Mouse (Mus musculus) ES-E14 (cell line): ENCODE measurements at regions not wholly inside any gene's neighbourhood (a gene's known extent, or its start where the extent isn't known, plus 50 kb on each side); places are given as distances from the start of the nearest gene placed in this dataset.

ENCODE experiments used
- DNase-seq: peaks from one replicate; pipeline ENCODE4 v3.0.0-alpha.2; 2013; ENCODE audit warnings: low read depth, low spot score
- H3K27ac ChIP-seq: 2 replicates; pipeline ENCODE4 v1.5.1; 2012; ENCODE audit warnings: low read depth, mild to moderate bottlenecking, low read length, moderate library complexity, mixed read lengths; ENCODE audit not compliant: poor library complexity, insufficient read depth, severe bottlenecking
- H3K36me3 ChIP-seq: 2 replicates; pipeline ENCODE4 v1.6.1; 2012; ENCODE audit warnings: mild to moderate bottlenecking, low read length, moderate library complexity, mixed read lengths; ENCODE audit not compliant: control insufficient read depth, poor library complexity, insufficient read depth, severe bottlenecking
- H3K4me1 ChIP-seq, 2 experiments: fragments of 150-350 bp in 1 of 2; sonication (generic) in 1 of 2; 2 replicates each; pipeline ENCODE4 v1.6.1; 2012; ENCODE audit warnings: low read length in 2 of 2, mild to moderate bottlenecking in 1 of 2, mixed read lengths in 1 of 2; ENCODE audit not compliant: control insufficient read depth in 2 of 2, insufficient read depth in 2 of 2, poor library complexity in 1 of 2
- H3K4me3 ChIP-seq, 2 experiments: fragments of 150-350 bp in 1 of 2; sonication (generic) in 1 of 2; 2 replicates each; pipeline ENCODE4 v1.5.1; 2012; ENCODE audit warnings: low read length in 2 of 2, low read depth in 1 of 2, mild to moderate bottlenecking in 1 of 2, mixed read lengths in 1 of 2; ENCODE audit not compliant: insufficient read depth in 1 of 2, poor library complexity in 1 of 2, severe bottlenecking in 1 of 2
- H3K9ac ChIP-seq: 2 replicates; pipeline ENCODE4 v1.6.1; 2012; ENCODE audit warnings: low read depth, mild to moderate bottlenecking, low read length, mixed read lengths; ENCODE audit not compliant: poor library complexity, insufficient read depth, severe bottlenecking
- H3K9me3 ChIP-seq: fragments of 150-350 bp; sonication (generic); 2 replicates; pipeline ENCODE4 v1.6.1; 2012; ENCODE audit warnings: low read depth, mild to moderate bottlenecking, low read length; ENCODE audit not compliant: control insufficient read depth, insufficient read depth
- CHD2 ChIP-seq: IDR thresholded peaks from 2 replicates; pipeline ENCODE4 v1.6.1; 2014; ENCODE audit warnings: mild to moderate bottlenecking, low read depth, low read length, inconsistent platforms
- HCFC1 ChIP-seq: IDR thresholded peaks from 2 replicates; pipeline ENCODE4 v1.6.1; 2012; ENCODE audit warnings: low read length, inconsistent platforms, borderline replicate concordance; ENCODE audit not compliant: insufficient read depth
- MAFK ChIP-seq: IDR thresholded peaks from 2 replicates; pipeline ENCODE4 v1.6.1; 2014; ENCODE audit warnings: mild to moderate bottlenecking, low read depth, low read length, inconsistent platforms; ENCODE audit not compliant: insufficient read depth
- ZC3H11A ChIP-seq: IDR thresholded peaks from 2 replicates; pipeline ENCODE4 v1.6.1; 2012; ENCODE audit warnings: low read depth, mild to moderate bottlenecking, inconsistent platforms, low read length, borderline replicate concordance
- ZNF384 ChIP-seq: IDR thresholded peaks from 2 replicates; pipeline ENCODE4 v1.6.1; 2012; ENCODE audit warnings: low read depth, low read length, inconsistent platforms
- in situ Hi-C, 2 experiments: fragments of 600-800 bp; cut with MboI; formaldehyde crosslinking; loops; one replicate each; pipeline ENCODE4 v1.15.1; 2025; ENCODE audit warnings: low sequenced_read_pairs in 2 of 2, inconsistent platforms in 1 of 2; ENCODE audit not compliant: unreplicated experiment in 2 of 2

DNA sequence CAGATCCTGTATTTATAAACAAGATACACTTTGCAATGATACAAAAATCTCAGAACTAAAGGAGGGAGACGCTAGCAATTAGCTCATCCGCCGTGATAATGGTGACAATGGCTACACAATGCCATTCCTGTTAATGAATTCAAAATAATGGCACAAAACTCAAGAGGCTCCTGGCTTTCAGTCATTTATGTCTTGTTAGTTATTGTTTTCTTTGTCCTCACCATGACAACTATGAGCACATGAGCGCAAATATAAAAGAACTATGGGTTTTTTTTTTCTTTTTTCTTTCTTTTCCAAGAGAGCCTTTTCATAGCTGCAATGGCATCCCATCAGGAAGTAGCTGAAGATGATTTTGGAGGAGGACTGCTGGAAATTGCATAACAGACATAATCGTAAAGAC is 194.2 kb downstream of the Cog6 start:
- H3K9me3 ChIP-seq: no peaks in the 10 kb centered on the region
- no peaks in the 10 kb centered on the region for H3K4me1 ChIP-seq
- H3K9ac ChIP-seq: no peak overlapping the region
- no peak for DNase-seq
- no peak overlapping the region for H3K4me3 ChIP-seq
- TF ChIP-seq CHD2 (no peak), ZNF384 (no peak), HCFC1 (no peak), ZC3H11A (no peak), MAFK (no peak)
- H3K36me3 ChIP-seq: no peaks in the 10 kb centered on the region
- in situ Hi-C loops: no loop called here
- H3K27ac ChIP-seq: no peak overlapping the region

DNA sequence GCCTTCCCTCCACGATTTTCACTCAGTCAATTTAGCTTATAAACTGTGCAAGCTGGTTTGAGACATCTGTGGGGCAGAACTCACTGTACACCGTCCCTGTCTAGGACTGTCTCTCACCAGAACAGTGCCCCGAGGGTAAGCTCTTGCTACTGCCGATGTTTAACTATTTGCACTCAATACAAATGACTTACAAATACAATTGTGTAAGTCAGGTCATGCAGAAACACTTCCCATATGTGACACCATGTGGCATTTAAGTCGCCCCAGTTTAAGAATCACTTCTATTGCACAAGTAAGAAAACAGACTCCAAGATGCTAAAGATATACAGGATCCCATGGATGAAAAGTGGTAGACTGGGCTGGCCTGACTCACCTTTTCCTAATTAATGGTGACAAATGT is 195.6 kb downstream of the Cog6 start:
- DNase-seq: no peak
- Histone ChIP-seq H3K4me1 (no peaks in the 10 kb centered on the region), H3K36me3 (no peaks in the 10 kb centered on the region), H3K9ac (no peak overlapping the region), H3K4me3 (no peak overlapping the region), H3K9me3 (no peaks in the 10 kb centered on the region), H3K27ac (no peak overlapping the region)
- TF ChIP-seq ZNF384: no peak
- TF ChIP-seq MAFK: no peak
- no peak for TF ChIP-seq CHD2
- TF ChIP-seq HCFC1: no peak
- no peak for TF ChIP-seq ZC3H11A
- in situ Hi-C loops: no loop called here

DNA sequence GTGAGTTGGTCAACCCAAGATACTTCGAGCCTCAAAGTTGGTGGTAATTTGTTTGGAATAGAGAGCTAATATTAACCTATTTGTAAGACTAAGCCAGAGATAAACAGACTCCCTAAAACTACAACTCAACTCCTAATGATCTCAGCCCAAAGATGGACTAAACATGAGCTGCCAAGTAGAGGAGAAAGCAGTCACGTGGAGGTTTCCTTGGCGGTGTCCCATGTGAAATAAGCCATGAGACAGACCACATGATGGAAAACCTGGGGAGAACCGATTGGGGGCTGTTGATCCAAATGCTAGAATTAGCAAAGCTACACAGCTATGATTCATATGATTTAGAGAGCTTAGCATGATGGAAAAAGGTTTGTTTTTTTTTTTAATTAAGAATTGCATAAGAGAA is 198.6 kb downstream of the Cog6 start:
- H3K36me3 ChIP-seq: no peaks in the 10 kb centered on the region
- TF ChIP-seq CHD2: no peak
- TF ChIP-seq MAFK: no peak
- no peak for TF ChIP-seq ZNF384
- TF ChIP-seq HCFC1: no peak
- TF ChIP-seq ZC3H11A: no peak
- no peak overlapping the region for H3K9ac ChIP-seq
- H3K9me3 ChIP-seq: no peaks in the 10 kb centered on the region
- no peak for DNase-seq
- no peak overlapping the region for H3K27ac ChIP-seq
- no peak overlapping the region for H3K4me3 ChIP-seq
- no peaks in the 10 kb centered on the region for H3K4me1 ChIP-seq
- in situ Hi-C loops: no loop called here

DNA sequence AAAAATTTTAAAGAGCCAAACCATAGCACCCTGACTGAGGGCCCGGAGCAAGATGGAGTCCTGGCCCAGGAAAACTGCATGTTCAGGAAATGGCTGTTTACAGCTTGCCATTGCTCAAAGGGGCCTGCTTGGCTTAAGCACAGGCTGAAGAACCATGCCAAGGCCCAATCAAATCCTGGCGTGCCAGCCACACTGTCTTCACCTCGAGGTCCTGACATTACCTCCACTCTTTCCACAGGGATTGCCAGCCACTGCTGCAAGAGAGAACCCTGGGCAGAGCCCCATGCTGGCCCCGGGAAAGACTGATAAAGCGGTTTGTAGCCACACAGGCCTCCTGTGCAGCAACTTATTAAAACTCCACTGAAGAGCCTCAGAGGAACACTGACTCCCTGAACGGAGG is 199.6 kb downstream of the Cog6 start:
- no peaks in the 10 kb centered on the region for H3K36me3 ChIP-seq
- TF ChIP-seq MAFK (no peak), CHD2 (no peak), HCFC1 (no peak), ZNF384 (no peak), ZC3H11A (no peak)
- DNase-seq: no peak
- no peak overlapping the region for H3K4me3 ChIP-seq
- H3K27ac ChIP-seq: no peak overlapping the region
- no peaks in the 10 kb centered on the region for H3K4me1 ChIP-seq
- in situ Hi-C loops: no loop called here
- H3K9ac ChIP-seq: no peak overlapping the region
- no peaks in the 10 kb centered on the region for H3K9me3 ChIP-seq

DNA sequence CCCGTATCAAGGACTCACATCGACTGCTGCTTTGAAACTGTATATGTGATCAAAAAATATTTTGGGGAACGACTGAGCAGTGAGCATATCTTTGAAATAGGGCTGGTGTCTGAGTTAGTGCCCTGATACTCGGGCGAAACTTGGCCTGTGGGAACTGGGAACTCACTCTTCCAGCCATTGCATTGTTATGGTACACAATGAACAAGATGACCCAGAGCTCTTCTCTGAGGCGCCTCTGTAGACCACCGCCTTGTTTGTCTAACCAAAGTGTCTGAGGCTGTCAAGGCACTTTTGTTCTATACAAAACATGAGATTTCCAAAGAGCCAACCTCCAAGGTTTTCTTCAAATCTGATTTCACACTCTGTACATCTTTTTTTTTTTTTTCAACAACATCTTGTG is 201.5 kb downstream of the Cog6 start:
- in situ Hi-C loops: no loop called here
- TF ChIP-seq MAFK (no peak), ZC3H11A (no peak), ZNF384 (no peak), HCFC1 (no peak), CHD2 (no peak)
- no peak for DNase-seq
- no peak overlapping the region for H3K9ac ChIP-seq
- no peaks in the 10 kb centered on the region for H3K36me3 ChIP-seq
- H3K4me1 ChIP-seq: no peaks in the 10 kb centered on the region
- no peak overlapping the region for H3K4me3 ChIP-seq
- no peaks in the 10 kb centered on the region for H3K9me3 ChIP-seq
- H3K27ac ChIP-seq: no peak overlapping the region
